Mouse (Mus musculus): ENCODE measurements around the gene Mmp25.

- TF ChIP-seq CTCF (IDR thresholded peaks at IDR 0.05; ENCODE audit: control insufficient read depth, insufficient read depth, insufficient replicate concordance, low read depth, low read length), result no peak
- no peak for TF ChIP-seq POLR2A (IDR thresholded peaks at IDR 0.05; ENCODE audit: control insufficient read depth, low read depth, low read length)
Observed at GRCm38 (mm10) chr17:23609612-23610011, 35.5 kb downstream of the Mmp25 start.

Data from testis, adult 2 months (tissue).